Mouse (Mus musculus) kidney, postnatal 0 days (tissue): Measurements from ENCODE around the gene Klhdc10. TPM values are rescaled to one million over a fixed set of nuclear protein-coding genes. Genes with fewer than 3 reads are reported as not detected.
A peak's percentile ranks its signal among the peaks of the same experiment; 100 is the strongest.

ENCODE experiments used
- ATAC-seq: fragments of 200-750 bp; cut with Nextera tagmentation; replicated peaks from 2 replicates; pipeline ENCODE4 v1.8.0; 2017; ENCODE audit warnings: low read depth, moderate number of reproducible peaks, moderate TSS enrichment, moderate library complexity; ENCODE audit not compliant: low FRiP score
- DNase-seq: peaks from one replicate; pipeline ENCODE4 v3.0.0-alpha.2; 2016; ENCODE audit warnings: low spot score
- H3K27ac ChIP-seq: fragments of 300-500 bp; sonication (generic); 2 replicates; pipeline ENCODE4 v1.5.1; 2014; ENCODE audit warnings: mild to moderate bottlenecking
- H3K27me3 ChIP-seq: fragments of 300-500 bp; sonication (generic); 2 replicates; pipeline ENCODE4 v1.6.1; 2014; ENCODE audit warnings: low read length, mixed read lengths; ENCODE audit not compliant: insufficient read depth
- H3K36me3 ChIP-seq: fragments of 300-500 bp; sonication (generic); 2 replicates; pipeline ENCODE4 v1.6.1; 2014; ENCODE audit warnings: low read length, mixed read lengths; ENCODE audit not compliant: insufficient read depth
- H3K4me1 ChIP-seq: fragments of 300-500 bp; sonication (generic); replicated peaks from 2 replicates; pipeline ENCODE4 v1.6.1; 2014; ENCODE audit warnings: antibody characterized with exemption, low read length, mixed read lengths; ENCODE audit not compliant: insufficient read depth
- H3K4me2 ChIP-seq: fragments of 300-500 bp; sonication (generic); 2 replicates; pipeline ENCODE4 v1.6.1; 2014; ENCODE audit warnings: mild to moderate bottlenecking, low read length, moderate library complexity, mixed read lengths
- H3K4me3 ChIP-seq: fragments of 300-500 bp; sonication (generic); replicated peaks from 2 replicates; pipeline ENCODE4 v1.5.1; 2014; ENCODE audit warnings: low read depth, low read length
- H3K9ac ChIP-seq: fragments of 300-500 bp; sonication (generic); 2 replicates; pipeline ENCODE4 v1.6.1; 2014; ENCODE audit warnings: low read depth, low read length
- H3K9me3 ChIP-seq: fragments of 300-500 bp; sonication (generic); replicated peaks from 2 replicates; pipeline ENCODE4 v1.6.1; 2016; ENCODE audit warnings: low read length, inconsistent platforms, mixed read lengths
- CTCF ChIP-seq: IDR thresholded peaks from 2 replicates; pipeline ENCODE4 v1.5.1; 2016; ENCODE audit warnings: antibody characterized with exemption, low read depth, mild to moderate bottlenecking, moderate library complexity
- WGBS: fragments of 180-500 bp; shearing (Covaris S2); extraction: QIAGEN DNeasy Blood & Tissue Kit; methylation state at CpG from one replicate; pipeline ENCODE4 v1.1.7; 2014; 5-methylcytosine and 5-hydroxymethylcytosine counted together
- polyA plus RNA-seq: library from polyadenylated mRNA; unstranded; fragments of >200 nt; fragmentation: Nextera tagmentation; extraction: Ambion mirVana; gene quantifications from 2 replicates; pipeline ENCODE4 v1.2.1, GENCODE M21; 2015

Gene Klhdc10
- polyA plus RNA-seq, 1 experiment from 2014 or later, result 18.2 TPM

GRCm38 (mm10) chr6:30437054-30437453, 35.4 kb downstream of the Klhdc10 start:
- ATAC-seq (no peak), DNase-seq (no peak)
- Histone ChIP-seq H3K4me2 (no peak overlapping the region), H3K27me3 (no peaks in the 10 kb centered on the region), H3K9ac (no peak overlapping the region), H3K4me1 (peaks cover 4% of the 10 kb centered on the region; the same call in 1 of the 2 replicates), H3K27ac (no peak overlapping the region), H3K4me3 (no peak overlapping the region), H3K36me3 (peaks cover 8% of the 10 kb centered on the region; the same call in 1 of the 2 replicates), H3K9me3 (no peaks in the 10 kb centered on the region)
- WGBS, result 41% methylated on average over 3 of the region's 3 CpGs
- no peak for TF ChIP-seq CTCF

- DNase-seq, result no peak
- Histone ChIP-seq H3K4me3 (no peak overlapping the region), H3K27me3 (no peaks in the 10 kb centered on the region), H3K9me3 (no peaks in the 10 kb centered on the region), H3K4me1 (peaks cover 4% of the 10 kb centered on the region; the same call in 1 of the 2 replicates), H3K36me3 (peaks cover 21% of the 10 kb centered on the region), H3K9ac (no peak overlapping the region), H3K27ac (no peak overlapping the region), H3K4me2 (no peak overlapping the region)
- no peak for ATAC-seq
- TF ChIP-seq CTCF, result no peak
- WGBS, result 98% methylated on average over 10 of the region's 10 CpGs
These were observed 37.9 kb downstream of the Klhdc10 start for GRCm38 (mm10) chr6:30439576-30439975.

- Histone ChIP-seq H3K9me3 (no peaks in the 10 kb centered on the region), H3K4me3 (no peak overlapping the region), H3K4me2 (no peak overlapping the region), H3K27ac (no peak overlapping the region), H3K9ac (no peak overlapping the region), H3K4me1 (peaks cover 16% of the 10 kb centered on the region; the same call in 1 of the 2 replicates), H3K27me3 (no peaks in the 10 kb centered on the region), H3K36me3 (0 out of 2 replicates have a peak, but pooled peaks cover 5% of the 10 kb centered on the region)
- no peak for TF ChIP-seq CTCF
- 96% methylated on average over 7 of the region's 7 CpGs for WGBS
- ATAC-seq (no peak), DNase-seq (no peak)
These were observed 55.3 kb downstream of the Klhdc10 start for GRCm38 (mm10) chr6:30456991-30457390.

GRCm38 (mm10) chr6:30458626-30459025, 57.0 kb downstream of the Klhdc10 start:
- no peak overlapping the region for H3K4me2 ChIP-seq
- WGBS, result 79% methylated on average over 5 of the region's 5 CpGs
- peaks cover 24% of the 10 kb centered on the region; the same call in 1 of the 2 replicates for H3K4me1 ChIP-seq
- ATAC-seq (no peak), DNase-seq (no peak)
- peak; percentile 5; the same call in 1 of the 2 replicates for TF ChIP-seq CTCF
- H3K27ac ChIP-seq, result no peak overlapping the region; the same call in 1 of the 2 replicates
- H3K27me3 ChIP-seq, result no peaks in the 10 kb centered on the region
- H3K9ac ChIP-seq, result no peak overlapping the region
- no peak overlapping the region for H3K4me3 ChIP-seq
- 0 out of 2 replicates have a peak, but pooled peaks cover 5% of the 10 kb centered on the region for H3K36me3 ChIP-seq
- H3K9me3 ChIP-seq, result no peaks in the 10 kb centered on the region

GRCm38 (mm10) chr6:30459056-30459747, 57.5 kb downstream of the Klhdc10 start:
- 0 out of 2 replicates have a peak, but pooled peaks cover 5% of the 10 kb centered on the region for H3K36me3 ChIP-seq
- no peaks in the 10 kb centered on the region for H3K9me3 ChIP-seq
- DNase-seq, result no peak
- WGBS, result 69% methylated on average over 16 of the region's 16 CpGs
- H3K4me3 ChIP-seq, result peak overlapping the region; percentile 34
- H3K4me2 ChIP-seq, result peak overlapping the region; percentile 61
- peaks cover 24% of the 10 kb centered on the region; the same call in 1 of the 2 replicates for H3K4me1 ChIP-seq
- no peak for ATAC-seq
- no peak for TF ChIP-seq CTCF
- peak overlapping the region; percentile 62 for H3K9ac ChIP-seq
- peak overlapping the region; percentile 84; the same call in 1 of the 2 replicates for H3K27ac ChIP-seq
- H3K27me3 ChIP-seq, result no peaks in the 10 kb centered on the region

GRCm38 (mm10) chr6:30459811-30460749, 58.4 kb downstream of the Klhdc10 start:
- ATAC-seq, result peak; percentile 27; the same call in 1 of the 2 replicates
- DNase-seq, result peak; percentile 87
- TF ChIP-seq CTCF, result peak; percentile 91
- peaks cover 24% of the 10 kb centered on the region; the same call in 1 of the 2 replicates for H3K4me1 ChIP-seq
- peak overlapping the region; percentile 61 for H3K4me2 ChIP-seq
- H3K27me3 ChIP-seq, result no peaks in the 10 kb centered on the region
- 0 out of 2 replicates have a peak, but pooled peaks cover 4% of the 10 kb centered on the region for H3K36me3 ChIP-seq
- H3K27ac ChIP-seq, result peak overlapping the region; percentile 84
- peak overlapping the region; percentile 34 for H3K4me3 ChIP-seq
- WGBS, result 5% methylated on average over 40 of the region's 40 CpGs
- H3K9ac ChIP-seq, result peak overlapping the region; percentile 62
- no peaks in the 10 kb centered on the region for H3K9me3 ChIP-seq
